Mouse (Mus musculus) lung, embryonic 16.5 days (tissue): ENCODE data around the gene Arhgef11. TPM values are rescaled to one million over a fixed set of nuclear protein-coding genes. Genes with fewer than 3 reads are reported as not detected.
A peak's percentile ranks its signal among the peaks of the same experiment; 100 is the strongest.
"Not testable (repeated sequence)": the region's sequence is repeated elsewhere in the genome, so short reads cannot be mapped to it uniquely, and the experiment has no call there.

Experiments
- ATAC-seq: fragments of 200-750 bp; cut with Nextera tagmentation; 2 replicates; pipeline ENCODE4 v1.8.0; 2017; ENCODE audit warnings: low read depth, mild to moderate bottlenecking, moderate library complexity
- H3K27ac ChIP-seq: fragments of 300-500 bp; sonication (generic); 2 replicates; pipeline ENCODE4 v1.5.1; 2014; ENCODE audit warnings: mild to moderate bottlenecking, control low read depth, low read length
- H3K27me3 ChIP-seq: fragments of 300-500 bp; sonication (generic); 2 replicates; pipeline ENCODE4 v1.6.1; 2014; ENCODE audit warnings: low read depth, low read length, mixed read lengths; ENCODE audit not compliant: control insufficient read depth, insufficient read depth
- H3K36me3 ChIP-seq: fragments of 300-500 bp; sonication (generic); 2 replicates; pipeline ENCODE4 v1.6.1; 2014; ENCODE audit warnings: low read length; ENCODE audit not compliant: control insufficient read depth, insufficient read depth
- H3K4me1 ChIP-seq: fragments of 300-500 bp; sonication (generic); replicated peaks from 2 replicates; pipeline ENCODE4 v1.6.1; 2014; ENCODE audit warnings: low read length, mixed read lengths; ENCODE audit not compliant: control insufficient read depth, insufficient read depth
- H3K4me2 ChIP-seq: fragments of 300-500 bp; sonication (generic); 2 replicates; pipeline ENCODE4 v1.6.1; 2014; ENCODE audit warnings: low read depth, low read length, control low read depth
- H3K4me3 ChIP-seq: fragments of 300-500 bp; sonication (generic); 2 replicates; pipeline ENCODE4 v1.5.1; 2014; ENCODE audit warnings: mild to moderate bottlenecking, low read length, control low read depth
- H3K9ac ChIP-seq: fragments of 300-500 bp; sonication (generic); 2 replicates; pipeline ENCODE4 v1.6.1; 2014; ENCODE audit warnings: low read length, control low read depth
- H3K9me3 ChIP-seq: fragments of 300-500 bp; sonication (generic); 2 replicates; pipeline ENCODE4 v1.6.1; 2016; ENCODE audit warnings: low read length; ENCODE audit not compliant: control insufficient read depth
- WGBS: fragments of 180-500 bp; shearing (Covaris S2); extraction: QIAGEN DNeasy Blood & Tissue Kit; methylation state at CpG from one replicate; pipeline ENCODE4 v1.1.7; 2014; 5-methylcytosine and 5-hydroxymethylcytosine counted together
- polyA plus RNA-seq: library from polyadenylated mRNA; unstranded; fragments of >200 nt; fragmentation: Nextera tagmentation; extraction: Ambion mirVana; gene quantifications from 2 replicates; pipeline ENCODE4 v1.2.1, GENCODE M21; 2015

Arhgef11 gene
- polyA plus RNA-seq: 15.4 and 15.5 TPM in 2 replicates

GRCm38 (mm10) chr3:87616957-87617810 lies at the start of gene Arhgef11:
Gene Arhgef11 (plus strand): TSS chr3:87617559.
- H3K36me3 ChIP-seq: no peaks in the 10 kb centered on the region
- WGBS: 1% methylated on average over 65 of the region's 101 CpGs

DNA sequence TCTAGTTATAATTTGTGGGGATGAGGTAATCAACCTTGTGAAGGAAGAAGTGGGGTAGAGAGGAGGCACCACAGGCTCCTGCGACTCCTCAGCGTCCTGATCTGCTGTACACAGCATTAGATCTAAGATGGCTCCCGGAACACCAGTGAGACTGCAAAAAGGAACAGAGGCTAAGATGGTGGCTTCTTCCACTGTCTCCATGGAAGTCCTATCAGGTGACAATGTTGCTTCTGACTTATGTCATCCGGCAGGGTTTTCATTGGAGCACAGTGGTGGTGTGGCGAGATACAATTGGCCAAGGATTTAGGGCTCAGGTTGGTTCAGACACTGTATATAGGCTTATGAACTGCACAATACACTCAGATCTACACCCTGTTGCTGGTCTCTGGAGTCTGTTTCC lies 48.7 kb upstream of the Arhgef11 start:
- Histone ChIP-seq H3K36me3 (no peaks in the 10 kb centered on the region), H3K4me3 (no peak overlapping the region), H3K4me1 (peaks cover 6% of the 10 kb centered on the region), H3K9me3 (no peaks in the 10 kb centered on the region), H3K27ac (no peak overlapping the region), H3K27me3 (no peaks in the 10 kb centered on the region), H3K4me2 (no peak overlapping the region), H3K9ac (no peak overlapping the region)
- WGBS: 93% methylated on average over 5 of the region's 5 CpGs
- ATAC-seq: no peak

More at GRCm38 (mm10) chr3:87616957-87617810, at the start of gene Arhgef11:
- Histone ChIP-seq H3K9ac (peak within 1 kb of the TSS; percentile 95), H3K27me3 (no peaks in the 10 kb centered on the region), H3K4me2 (peak within 1 kb of the TSS; percentile 93), H3K4me1 (peaks cover 20% of the 10 kb centered on the region), H3K4me3 (peak within 1 kb of the TSS; percentile 85), H3K9me3 (no peaks in the 10 kb centered on the region), H3K27ac (peak within 1 kb of the TSS; percentile 94)
- ATAC-seq: peak; percentile 96

GRCm38 (mm10) chr3:87575766-87576165 lies 41.6 kb upstream of the Arhgef11 start:
- H3K9ac ChIP-seq: no peak overlapping the region
- no peak for ATAC-seq
- no peaks in the 10 kb centered on the region for H3K9me3 ChIP-seq
- no peaks in the 10 kb centered on the region for H3K36me3 ChIP-seq
- no peak overlapping the region for H3K27ac ChIP-seq
- H3K4me1 ChIP-seq: no peaks in the 10 kb centered on the region
- H3K27me3 ChIP-seq: no peaks in the 10 kb centered on the region
- H3K4me2 ChIP-seq: no peak overlapping the region
- WGBS: 20% methylated on average over 6 of the region's 6 CpGs
- no peak overlapping the region for H3K4me3 ChIP-seq

- ATAC-seq: no peak
- no peak overlapping the region for H3K27ac ChIP-seq
- no peaks in the 10 kb centered on the region for H3K36me3 ChIP-seq
- no peak overlapping the region for H3K4me3 ChIP-seq
- no peaks in the 10 kb centered on the region for H3K9me3 ChIP-seq
- H3K4me2 ChIP-seq: no peak overlapping the region
- H3K4me1 ChIP-seq: no peaks in the 10 kb centered on the region
- no peak overlapping the region for H3K9ac ChIP-seq
- 85% methylated on average over 4 of the region's 4 CpGs for WGBS
- no peaks in the 10 kb centered on the region for H3K27me3 ChIP-seq
These were observed 35.1 kb upstream of the Arhgef11 start for GRCm38 (mm10) chr3:87582259-87582658.

DNA sequence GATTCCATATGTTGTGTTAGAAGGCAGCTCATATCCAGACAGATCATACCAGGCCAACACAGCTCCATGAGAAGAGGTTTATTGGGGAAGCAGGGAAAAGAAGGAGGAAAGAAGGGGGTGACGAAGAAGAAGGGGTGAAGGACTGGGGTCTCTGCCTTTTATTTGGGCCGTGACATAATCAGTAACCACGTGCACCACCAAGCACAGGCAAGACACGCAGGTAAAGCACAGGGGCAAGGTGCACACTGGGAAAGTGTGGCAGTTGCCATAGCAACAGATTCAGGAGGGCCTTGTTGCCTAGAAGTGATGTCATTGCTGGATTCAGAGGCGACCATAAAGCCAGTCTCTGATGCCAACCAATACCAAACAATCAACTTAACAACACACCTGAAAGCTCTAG lies 23.6 kb upstream of the Arhgef11 start:
- H3K4me1 ChIP-seq: no peaks in the 10 kb centered on the region
- no peak overlapping the region for H3K27ac ChIP-seq
- H3K36me3 ChIP-seq: no peaks in the 10 kb centered on the region
- ATAC-seq: no peak
- no peak overlapping the region for H3K4me3 ChIP-seq
- H3K9ac ChIP-seq: no peak overlapping the region
- H3K4me2 ChIP-seq: no peak overlapping the region
- H3K27me3 ChIP-seq: no peaks in the 10 kb centered on the region
- WGBS: 65% methylated on average over 5 of the region's 5 CpGs
- H3K9me3 ChIP-seq: no peaks in the 10 kb centered on the region

- ATAC-seq, H3K27ac ChIP-seq, H3K36me3 ChIP-seq, H3K27me3 ChIP-seq, H3K4me2 ChIP-seq, H3K9me3 ChIP-seq, H3K9ac ChIP-seq, H3K4me1 ChIP-seq, H3K4me3 ChIP-seq: not testable (repeated sequence)
- 63% methylated on average over 4 of the region's 4 CpGs for WGBS
These were observed 22.0 kb upstream of the Arhgef11 start for GRCm38 (mm10) chr3:87595328-87595727.

GRCm38 (mm10) chr3:87601077-87601476 lies 16.3 kb upstream of the Arhgef11 start:
- whole genome bisulfite sequencing: 91% methylated on average over 15 of the region's 15 CpGs
- not testable (repeated sequence) for H3K4me1 ChIP-seq, H3K4me2 ChIP-seq, H3K27ac ChIP-seq, H3K36me3 ChIP-seq, ATAC-seq, H3K27me3 ChIP-seq, H3K9ac ChIP-seq, H3K4me3 ChIP-seq
- peaks cover 18% of the 10 kb centered on the region for H3K9me3 ChIP-seq

DNA sequence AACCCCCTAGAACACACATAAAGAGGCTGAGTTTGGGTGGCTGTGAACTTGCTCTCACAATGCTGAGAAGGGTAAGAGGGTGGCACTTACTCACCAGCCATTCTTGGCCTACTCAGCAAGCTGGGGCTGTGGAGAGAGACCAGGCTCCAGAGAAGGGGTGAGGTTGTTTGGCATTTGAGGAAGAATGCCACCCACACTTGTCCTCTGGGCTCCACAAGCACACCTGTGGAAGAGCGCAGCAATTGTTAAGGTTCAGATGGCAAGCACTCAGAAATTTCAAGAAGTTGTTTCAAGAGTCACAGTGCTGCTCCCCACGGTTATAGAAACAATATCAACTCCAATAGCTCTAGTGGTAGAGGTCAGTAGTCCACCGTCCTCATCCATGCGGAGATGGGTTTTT lies 1.0 kb upstream of the Arhgef11 start:
- Histone ChIP-seq H3K4me1 (peaks cover 19% of the 10 kb centered on the region), H3K27me3 (no peaks in the 10 kb centered on the region), H3K27ac (peak overlapping the region; percentile 94), H3K9me3 (no peaks in the 10 kb centered on the region), H3K36me3 (no peaks in the 10 kb centered on the region), H3K4me3 (peak overlapping the region; percentile 85; the same call in 1 of the 2 replicates), H3K9ac (peak overlapping the region; percentile 95), H3K4me2 (peak overlapping the region; percentile 69; the same call in 1 of the 2 replicates)
- ATAC-seq: no peak
- WGBS: 46% methylated on average over 4 of the region's 4 CpGs

DNA sequence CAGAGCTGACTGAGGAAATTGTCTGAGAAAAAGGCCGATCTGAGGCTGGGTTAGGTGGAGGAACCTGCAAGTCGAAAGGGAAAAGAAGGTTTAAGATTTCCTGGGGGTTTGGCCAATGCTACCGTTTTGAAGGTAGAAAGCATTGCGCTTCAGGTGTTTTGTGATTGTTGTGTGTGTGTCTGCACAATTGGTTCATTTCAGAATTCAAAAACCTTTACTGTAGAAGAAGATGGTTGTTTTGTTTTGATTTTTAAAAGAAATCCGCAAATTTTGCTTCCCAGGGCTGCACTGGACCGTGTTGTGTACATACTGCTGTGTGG lies 412 bp downstream of the Arhgef11 start:
- peak overlapping the region; percentile 95 for H3K9ac ChIP-seq
- no peak for ATAC-seq
- H3K27ac ChIP-seq: peak overlapping the region; percentile 94
- whole genome bisulfite sequencing: 0% methylated on average over 6 of the region's 6 CpGs
- H3K27me3 ChIP-seq: no peaks in the 10 kb centered on the region
- peaks cover 20% of the 10 kb centered on the region for H3K4me1 ChIP-seq
- H3K4me3 ChIP-seq: peak overlapping the region; percentile 85
- peak overlapping the region; percentile 93 for H3K4me2 ChIP-seq
- no peaks in the 10 kb centered on the region for H3K9me3 ChIP-seq
- H3K36me3 ChIP-seq: no peaks in the 10 kb centered on the region
